Mouse (Mus musculus) 416B (cell line): ENCODE measurements around the gene Narfl.
A peak's percentile ranks its signal among the peaks of the same experiment; 100 is the strongest.

Experiments
- DNase-seq: peaks from one replicate; pipeline ENCODE4 v3.0.0; 2011; ENCODE audit warnings: low read depth

Gene Narfl

DNA sequence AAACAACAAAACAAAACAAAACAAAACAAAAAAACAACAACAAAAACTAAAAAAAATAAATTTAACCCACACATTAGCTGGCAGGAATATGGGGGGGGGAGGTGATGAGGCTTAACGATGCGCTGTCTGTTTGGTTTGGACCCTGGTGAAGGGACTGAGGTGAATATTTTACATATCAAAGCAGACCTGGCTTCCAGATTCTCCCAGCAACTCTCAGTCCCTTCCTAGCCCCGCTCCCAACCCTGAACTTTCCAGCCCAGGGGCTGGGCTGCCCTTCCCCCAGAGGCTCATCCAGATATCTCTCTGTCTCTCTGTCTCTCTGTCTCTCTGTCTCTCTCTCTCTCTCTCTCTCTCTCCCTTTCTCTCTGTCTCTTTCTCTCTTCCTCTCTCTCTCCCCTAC lies 11.0 kb upstream of the Narfl start:
- no peak for DNase-seq

DNA sequence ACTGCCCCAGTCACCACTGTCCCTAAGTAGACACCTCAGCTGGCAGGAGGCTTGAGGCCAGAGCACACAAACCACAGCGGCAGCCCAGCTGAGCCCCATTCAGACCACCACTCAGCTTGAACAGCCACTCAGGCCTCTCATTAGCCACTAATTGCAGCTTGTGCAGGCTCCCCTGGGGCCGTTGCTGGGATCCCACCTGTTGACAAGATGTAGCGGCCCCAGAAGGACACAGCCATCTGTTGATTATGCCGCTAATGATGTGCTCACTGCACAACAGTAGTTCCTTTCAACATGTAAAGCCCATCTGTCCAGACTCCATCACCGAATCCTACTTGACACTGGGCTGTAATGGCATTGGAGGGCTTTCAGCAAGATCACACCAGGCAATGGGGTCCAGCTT lies 7.7 kb upstream of the Narfl start:
- no peak for DNase-seq

DNA sequence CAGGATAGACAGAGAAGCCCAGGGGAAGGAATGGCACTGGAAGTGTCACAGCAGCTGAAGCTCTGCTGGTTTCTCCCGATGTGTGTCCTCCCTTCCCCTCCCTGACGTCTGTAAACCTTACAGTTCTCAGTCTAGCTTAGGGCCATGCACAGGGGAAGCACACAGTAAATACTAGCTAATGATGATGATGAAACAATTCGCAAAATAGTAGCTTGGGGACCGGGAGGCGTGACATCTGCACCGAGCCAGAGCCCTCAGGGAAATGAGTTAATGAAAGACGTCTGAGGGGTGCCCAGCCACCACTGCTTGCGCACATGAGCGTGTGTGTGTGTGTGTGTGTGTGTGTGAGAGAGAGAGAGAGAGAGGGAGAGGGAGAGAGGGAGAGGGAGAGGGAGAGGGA lies 4.2 kb upstream of the Narfl start:
- no peak for DNase-seq

GRCm38 (mm10) chr17:25775318-25776062 lies 1.9 kb downstream of the Narfl start:
- peak; percentile 34 for DNase-seq

DNA sequence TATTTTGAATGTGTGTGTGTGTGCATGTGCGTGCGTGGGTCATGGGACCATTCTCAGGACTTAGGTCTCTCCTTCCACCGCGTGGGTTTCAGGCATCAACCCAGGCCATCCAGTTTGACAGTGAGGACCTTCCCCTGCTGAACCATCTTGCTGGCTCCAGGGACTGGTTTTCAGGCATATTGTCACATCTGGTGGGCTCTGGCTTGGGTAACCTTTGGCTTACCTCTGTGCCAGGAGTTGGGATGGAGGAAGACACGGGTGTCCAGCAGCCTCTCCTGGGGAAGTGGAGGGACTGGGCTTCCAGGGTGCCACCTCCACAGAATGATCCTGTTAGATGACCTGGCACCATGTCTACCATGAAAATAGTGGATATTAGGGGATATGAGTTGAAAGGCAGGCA lies 4.4 kb downstream of the Narfl start:
- DNase-seq: no peak

GRCm38 (mm10) chr17:25781339-25781738 lies 7.8 kb downstream of the Narfl start:
- DNase-seq: no peak

- DNase-seq: no peak
Observed at GRCm38 (mm10) chr17:25783086-25783485, 9.5 kb downstream of the Narfl start.

GRCm38 (mm10) chr17:25783861-25784574 lies 10.4 kb downstream of the Narfl start:
- DNase-seq: peak; percentile 54

DNA sequence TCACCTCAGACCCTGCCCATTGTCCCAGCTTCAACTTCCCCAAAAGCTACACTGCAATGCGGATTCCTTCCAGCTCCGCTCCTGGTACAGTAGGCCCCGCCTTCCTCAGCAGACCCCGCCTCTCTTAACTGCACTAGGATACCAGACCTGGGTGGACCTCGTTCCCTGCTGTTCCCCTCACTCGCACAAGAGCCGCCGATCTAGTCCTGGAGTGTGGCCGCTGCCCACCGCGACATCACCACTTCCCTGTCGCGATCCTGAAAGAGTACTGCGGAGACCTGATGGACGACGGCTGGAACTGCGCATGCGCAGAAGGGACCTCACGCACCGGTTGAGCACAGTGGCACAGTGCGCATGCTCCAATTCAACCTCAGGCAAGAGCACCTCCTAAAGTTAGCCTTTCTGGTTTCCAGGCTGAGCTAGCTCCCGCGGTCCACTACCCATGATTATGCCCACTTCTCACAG lies 11.7 kb downstream of the Narfl start, which contains the start of gene Haghl:
Haghl (minus strand) TSS at position 393 of the 465 bp plus-strand sequence.
- DNase-seq: peak; percentile 97

GRCm38 (mm10) chr17:25786280-25786679 lies 12.7 kb downstream of the Narfl start, which contains the start of gene Ccdc78:
TSS of gene Ccdc78 (plus strand) at chr17:25786580.
- DNase-seq: no peak

DNA sequence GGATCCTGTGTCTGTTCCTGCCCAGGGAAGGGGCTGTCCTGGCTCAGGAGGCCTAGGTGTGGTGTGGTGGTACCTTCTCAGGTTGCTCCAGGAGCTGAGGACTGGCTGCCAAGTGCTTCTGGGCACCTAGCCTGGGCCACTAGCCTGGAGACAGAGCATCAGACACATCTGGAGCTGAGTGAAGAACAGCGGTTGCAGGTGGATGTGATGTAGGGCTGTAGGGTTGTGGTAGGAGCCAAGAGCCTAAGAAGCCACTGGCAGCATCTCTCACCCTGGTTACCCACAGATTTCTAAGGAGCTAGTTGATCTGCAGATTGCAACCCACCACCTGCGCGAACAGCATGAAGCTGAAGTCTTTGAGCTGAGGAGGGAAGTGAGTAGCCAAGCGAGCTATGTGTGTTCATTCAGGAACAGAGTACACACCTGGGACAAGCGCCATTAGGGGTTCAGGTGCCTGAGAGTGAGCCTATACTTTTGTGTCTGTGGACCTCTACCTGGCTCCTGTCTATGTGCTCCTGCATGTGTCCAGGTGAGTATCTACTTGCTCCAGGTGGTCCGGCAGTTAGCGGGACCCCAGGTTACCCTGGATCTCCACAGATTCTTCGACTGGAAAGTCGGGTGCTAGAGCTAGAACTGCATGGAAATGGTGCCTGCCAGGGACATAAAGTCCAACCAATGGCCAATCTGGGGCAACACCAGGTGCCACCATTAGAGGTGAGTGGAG lies 13.4 kb downstream of the Narfl start:
- no peak for DNase-seq

DNA sequence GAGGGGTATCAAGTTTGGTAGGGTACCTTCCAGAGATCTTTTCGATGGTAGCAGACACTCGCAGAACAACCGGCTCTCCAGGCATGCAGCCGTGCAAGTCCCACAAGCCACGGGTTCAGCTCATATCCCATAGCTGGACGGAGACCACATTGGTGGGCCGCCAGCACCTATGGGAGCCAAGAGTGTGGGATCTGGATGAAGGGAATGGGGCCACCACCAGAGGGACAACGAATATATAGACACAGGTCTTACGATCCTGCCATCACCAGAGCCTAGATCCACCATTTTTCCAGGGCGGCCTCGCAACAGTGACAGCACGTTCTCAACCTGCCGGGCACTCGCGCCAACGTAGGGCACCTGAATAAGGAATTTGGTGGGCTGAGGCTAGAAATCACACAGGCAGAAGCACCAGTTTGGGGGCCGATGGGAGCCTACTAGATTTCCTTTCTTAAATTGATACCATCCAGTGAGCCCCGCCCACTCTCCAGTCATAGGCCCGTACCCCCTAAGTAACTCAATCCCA lies 17.8 kb downstream of the Narfl start:
- no peak for DNase-seq

DNA sequence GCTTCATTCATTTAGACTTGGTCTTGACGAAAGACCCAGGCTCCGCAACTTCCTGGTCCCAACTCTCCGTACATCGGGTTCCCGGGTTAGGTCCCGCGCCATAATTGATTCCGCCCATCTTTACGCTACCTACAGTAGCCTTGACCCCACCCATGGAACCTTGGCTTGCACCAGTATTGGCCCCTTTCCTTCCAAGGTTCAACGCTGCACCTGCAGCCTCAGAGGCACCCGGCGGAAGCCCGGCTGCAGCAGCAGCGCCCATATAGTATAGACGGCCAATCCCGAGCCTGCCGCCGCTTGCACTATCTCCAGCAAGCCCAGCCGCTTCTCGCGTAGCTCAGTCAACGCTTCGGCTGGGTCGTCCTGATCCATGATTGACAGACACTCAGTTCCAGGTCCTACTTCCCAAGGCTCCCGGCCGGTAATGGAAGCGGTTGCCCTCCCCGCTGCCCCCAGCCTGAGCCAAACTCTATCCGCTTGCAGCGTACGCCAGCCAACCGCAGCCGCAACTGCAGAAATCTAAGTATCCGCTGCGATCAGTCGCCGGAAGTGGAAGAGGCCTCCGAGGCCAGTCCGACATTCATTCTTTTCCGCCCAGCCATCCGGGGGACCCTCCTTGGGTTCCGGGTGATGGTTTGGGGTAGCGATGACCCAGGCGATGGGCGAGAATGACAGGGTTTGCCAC lies 18.4 kb downstream of the Narfl start:
- DNase-seq: peak; percentile 94

- DNase-seq: peak; percentile 95
Observed at GRCm38 (mm10) chr17:25792615-25793014, 19.0 kb downstream of the Narfl start, which contains the start of gene Fam173a. TSS of gene Fam173a (minus strand) at chr17:25792901.

DNA sequence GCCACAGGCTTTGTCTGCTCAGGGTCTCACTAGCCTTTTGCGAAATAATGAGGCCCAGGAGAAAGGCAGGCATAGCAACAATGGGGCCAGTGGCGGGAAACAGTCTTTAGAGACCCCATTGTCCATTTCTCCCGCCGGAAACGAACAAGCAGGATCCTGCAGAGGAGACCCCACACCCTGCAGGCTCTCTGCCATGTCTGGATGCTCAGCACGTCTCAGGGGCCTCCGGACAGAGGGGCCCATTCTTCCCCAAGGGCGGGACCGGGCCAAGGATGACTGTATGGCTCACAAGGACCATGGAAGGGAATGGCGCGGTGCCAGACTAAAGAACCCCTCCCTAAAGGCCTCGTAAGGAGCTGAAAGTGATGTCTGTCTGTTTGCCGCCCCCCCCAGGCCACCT lies 20.6 kb downstream of the Narfl start:
- no peak for DNase-seq

DNA sequence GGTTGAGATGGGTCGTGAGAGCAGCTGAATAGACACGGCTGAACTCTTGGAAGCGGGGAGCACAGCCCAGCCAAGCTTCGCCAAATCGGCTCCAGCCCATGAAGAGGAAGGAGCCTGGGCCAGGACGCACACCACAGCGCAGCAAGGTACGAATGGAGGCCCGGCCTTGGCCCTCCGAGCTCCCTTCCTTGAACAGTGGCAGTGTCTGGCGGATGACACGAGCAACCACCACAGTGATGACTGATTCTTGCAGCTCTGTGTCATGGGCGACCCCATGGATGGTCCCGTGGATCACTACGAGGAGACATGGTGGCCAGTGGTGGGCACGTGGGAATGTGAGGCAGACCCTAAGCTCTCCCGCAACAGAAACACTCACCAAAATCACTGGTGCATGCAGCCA lies 21.4 kb downstream of the Narfl start:
- DNase-seq: no peak

- peak; percentile 14 for DNase-seq
Observed at GRCm38 (mm10) chr17:25795609-25796092, 22.1 kb downstream of the Narfl start, which contains the start of gene AC134908.4. TSS of gene AC134908.4 (minus strand) at chr17:25795659.

- peak; percentile 28 for DNase-seq
Observed at GRCm38 (mm10) chr17:25796211-25796771, 22.7 kb downstream of the Narfl start.

DNA sequence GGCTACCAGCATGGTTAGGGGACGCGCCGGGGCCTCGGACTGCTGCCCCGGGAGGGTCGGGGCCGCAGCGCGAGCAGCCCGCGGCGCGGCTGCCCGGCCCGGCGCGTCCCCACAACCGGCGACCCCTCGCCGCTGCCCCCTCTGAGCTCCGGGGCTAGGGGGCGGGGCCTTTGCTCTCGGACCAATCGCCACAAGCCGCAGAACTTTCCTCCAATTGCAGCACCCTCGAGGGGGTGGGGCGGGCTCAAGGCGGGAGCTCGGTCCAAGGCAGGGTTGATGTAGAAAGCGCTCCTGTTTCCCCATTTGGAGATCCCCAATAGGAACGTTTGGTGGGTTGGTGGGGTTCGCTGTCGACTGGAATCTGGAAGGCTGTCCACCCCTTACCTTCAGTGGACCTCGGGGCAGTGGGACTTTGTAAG lies 23.4 kb downstream of the Narfl start, which contains the start of gene Metrn:
Metrn (minus strand) TSS at position 186 of the 419 bp plus-strand sequence.
- DNase-seq: peak; percentile 89

- peak; percentile 88 for DNase-seq
Observed at GRCm38 (mm10) chr17:25801029-25801428, 27.5 kb downstream of the Narfl start.
